Mouse (Mus musculus): ENCODE results near the gene Resp18. TPM values are rescaled to one million over a fixed set of nuclear protein-coding genes. Genes with fewer than 3 reads are reported as not detected.

Gene Resp18
- polyA plus RNA-seq, 1 experiment from 2014 or later = 51.0 TPM

- no peak overlapping the region for H3K4me3 ChIP-seq
- ATAC-seq (replicated peaks) = no peak
- no peak overlapping the region for H3K9ac ChIP-seq (replicated peaks)
- WGBS = 72% methylated on average over 4 of the region's 4 CpGs
- H3K27me3 ChIP-seq = 0 out of 2 replicates have a peak, but pooled peaks cover 5% of the 10 kb centered on the region
- H3K27ac ChIP-seq (replicated peaks) = no peak overlapping the region
- no peak overlapping the region for H3K4me2 ChIP-seq (replicated peaks)
- 0 out of 2 replicates have a peak, but pooled peaks cover 1% of the 10 kb centered on the region for H3K4me1 ChIP-seq
- no peaks in the 10 kb centered on the region for H3K36me3 ChIP-seq
- H3K9me3 ChIP-seq = no peaks in the 10 kb centered on the region
Observed at GRCm38 (mm10) chr1:75229158-75229557, 49.1 kb downstream of the Resp18 start.

- no peaks in the 10 kb centered on the region for H3K4me1 ChIP-seq
- WGBS = 74% methylated on average over 1 of the region's 1 CpGs
- H3K9me3 ChIP-seq = no peaks in the 10 kb centered on the region
- no peak for ATAC-seq (replicated peaks)
- H3K36me3 ChIP-seq = no peaks in the 10 kb centered on the region
- H3K9ac ChIP-seq (replicated peaks) = no peak overlapping the region
- H3K4me2 ChIP-seq (replicated peaks) = no peak overlapping the region
- no peak overlapping the region for H3K27ac ChIP-seq (replicated peaks)
- H3K27me3 ChIP-seq = 0 out of 2 replicates have a peak, but pooled peaks cover 5% of the 10 kb centered on the region
- H3K4me3 ChIP-seq = no peak overlapping the region
Observed at GRCm38 (mm10) chr1:75227653-75228052, 50.6 kb downstream of the Resp18 start.

- no peaks in the 10 kb centered on the region for H3K36me3 ChIP-seq
- no peak for ATAC-seq (replicated peaks)
- 73% methylated on average over 2 of the region's 2 CpGs for WGBS
- H3K4me3 ChIP-seq = no peak overlapping the region
- no peak overlapping the region for H3K27ac ChIP-seq (replicated peaks)
- no peak overlapping the region for H3K4me2 ChIP-seq (replicated peaks)
- H3K9ac ChIP-seq (replicated peaks) = no peak overlapping the region
- peaks cover 8% of the 10 kb centered on the region for H3K27me3 ChIP-seq
- no peaks in the 10 kb centered on the region for H3K9me3 ChIP-seq
- H3K4me1 ChIP-seq = no peaks in the 10 kb centered on the region
Observed at GRCm38 (mm10) chr1:75226138-75226537, 52.1 kb downstream of the Resp18 start.

- Histone ChIP-seq H3K4me2 (replicated peaks) (no peak overlapping the region), H3K9ac (replicated peaks) (no peak overlapping the region), H3K4me3 (no peak overlapping the region), H3K27ac (replicated peaks) (no peak overlapping the region), H3K27me3 (peaks cover 15% of the 10 kb centered on the region), H3K9me3 (no peaks in the 10 kb centered on the region), H3K4me1 (no peaks in the 10 kb centered on the region), H3K36me3 (no peaks in the 10 kb centered on the region)
- no peak for ATAC-seq (replicated peaks)
- 50% methylated on average over 3 of the region's 3 CpGs for WGBS
Observed at GRCm38 (mm10) chr1:75225473-75225872, 52.7 kb downstream of the Resp18 start.

- H3K9ac ChIP-seq (replicated peaks) = no peak overlapping the region
- peaks cover 30% of the 10 kb centered on the region for H3K27me3 ChIP-seq
- no peak overlapping the region for H3K4me3 ChIP-seq
- 70% methylated on average over 6 of the region's 6 CpGs for WGBS
- H3K4me1 ChIP-seq = peaks cover 11% of the 10 kb centered on the region
- H3K9me3 ChIP-seq = no peaks in the 10 kb centered on the region
- no peak overlapping the region for H3K27ac ChIP-seq (replicated peaks)
- no peaks in the 10 kb centered on the region for H3K36me3 ChIP-seq
- ATAC-seq (replicated peaks) = no peak
- no peak overlapping the region for H3K4me2 ChIP-seq (replicated peaks)
Observed at GRCm38 (mm10) chr1:75223532-75223931, 54.7 kb downstream of the Resp18 start.

GRCm38 (mm10) chr1:75222926-75223325 lies 55.3 kb downstream of the Resp18 start:
- Histone ChIP-seq H3K36me3 (no peaks in the 10 kb centered on the region), H3K4me3 (no peak overlapping the region), H3K9ac (replicated peaks) (no peak overlapping the region), H3K9me3 (no peaks in the 10 kb centered on the region), H3K27me3 (peaks cover 35% of the 10 kb centered on the region), H3K4me1 (peaks cover 17% of the 10 kb centered on the region), H3K4me2 (replicated peaks) (no peak overlapping the region), H3K27ac (replicated peaks) (no peak overlapping the region)
- 78% methylated on average over 6 of the region's 6 CpGs for WGBS
- no peak for ATAC-seq (replicated peaks)

Other genes with a start within 250 kb of the Resp18 start
- gene Nhej1, start 153.2 kb downstream of the Resp18 start, polyA plus RNA-seq (2015; fragmentation: Nextera tagmentation; extraction: Ambion mirVana) = 7.0 and 7.7 TPM in 2 replicates
- gene Slc23a3, start 144.5 kb downstream of the Resp18 start, polyA plus RNA-seq (2015; fragmentation: Nextera tagmentation; extraction: Ambion mirVana) = not detected in 2 replicates
- 55.5 and 57.9 TPM in 2 replicates for gene Cnppd1, start 135.7 kb downstream of the Resp18 start, polyA plus RNA-seq (2015; fragmentation: Nextera tagmentation; extraction: Ambion mirVana)
- gene Retreg2, start 135.6 kb downstream of the Resp18 start, polyA plus RNA-seq (2015; fragmentation: Nextera tagmentation; extraction: Ambion mirVana) = 91.2 and 103 TPM in 2 replicates
- gene Zfand2b, start 109.8 kb downstream of the Resp18 start, polyA plus RNA-seq (2015; fragmentation: Nextera tagmentation; extraction: Ambion mirVana) = 40.4 and 42.9 TPM in 2 replicates
- 42.9 and 45.1 TPM in 2 replicates for gene Abcb6, start 98.0 kb downstream of the Resp18 start, polyA plus RNA-seq (2015; fragmentation: Nextera tagmentation; extraction: Ambion mirVana)
- 26.3 and 28.6 TPM in 2 replicates for gene Ankzf1, start 86.3 kb downstream of the Resp18 start, polyA plus RNA-seq (2015; fragmentation: Nextera tagmentation; extraction: Ambion mirVana)
- 40.0 and 40.4 TPM in 2 replicates for gene Atg9a, start 86.2 kb downstream of the Resp18 start, polyA plus RNA-seq (2015; fragmentation: Nextera tagmentation; extraction: Ambion mirVana)
- 19.6 and 20.0 TPM in 2 replicates for gene Glb1l, start 67.6 kb downstream of the Resp18 start, polyA plus RNA-seq (2015; fragmentation: Nextera tagmentation; extraction: Ambion mirVana)
- gene Stk16, start 67.6 kb downstream of the Resp18 start, polyA plus RNA-seq (2015; fragmentation: Nextera tagmentation; extraction: Ambion mirVana) = 145 and 147 TPM in 2 replicates
- 14.9 and 19.5 TPM in 2 replicates for gene Tuba4a, start 58.5 kb downstream of the Resp18 start, polyA plus RNA-seq (2015; fragmentation: Nextera tagmentation; extraction: Ambion mirVana)
- not detected in 2 replicates for gene A630095N17Rik, start 46.3 kb downstream of the Resp18 start, polyA plus RNA-seq (2015; fragmentation: Nextera tagmentation; extraction: Ambion mirVana)
- gene Dnajb2, start 42.0 kb downstream of the Resp18 start, polyA plus RNA-seq (2015; fragmentation: Nextera tagmentation; extraction: Ambion mirVana) = 53.0 and 54.0 TPM in 2 replicates
- 6.9 and 8.7 TPM in 2 replicates for gene Ptprn, start 13.9 kb downstream of the Resp18 start, polyA plus RNA-seq (2015; fragmentation: Nextera tagmentation; extraction: Ambion mirVana)
- 162 and 163 TPM in 2 replicates for gene Dnpep, start 39.6 kb upstream of the Resp18 start, polyA plus RNA-seq (2015; fragmentation: Nextera tagmentation; extraction: Ambion mirVana)
- gene Des, start 81.9 kb upstream of the Resp18 start, polyA plus RNA-seq (2015; fragmentation: Nextera tagmentation; extraction: Ambion mirVana) = 1.0 and 1.2 TPM in 2 replicates
- gene Speg, start 96.9 kb upstream of the Resp18 start, polyA plus RNA-seq (2015; fragmentation: Nextera tagmentation; extraction: Ambion mirVana) = 9.9 and 11.4 TPM in 2 replicates
- 62.3 and 77.8 TPM in 2 replicates for gene Gmppa, start 157.5 kb upstream of the Resp18 start, polyA plus RNA-seq (2015; fragmentation: Nextera tagmentation; extraction: Ambion mirVana)
- gene Asic4, start 172.0 kb upstream of the Resp18 start, polyA plus RNA-seq (2015; fragmentation: Nextera tagmentation; extraction: Ambion mirVana) = 2.8 and 4.1 TPM in 2 replicates
- gene Chpf, start 200.9 kb upstream of the Resp18 start, polyA plus RNA-seq (2015; fragmentation: Nextera tagmentation; extraction: Ambion mirVana) = 28.9 and 29.2 TPM in 2 replicates
- 53.4 and 55.4 TPM in 2 replicates for gene Tmem198, start 201.1 kb upstream of the Resp18 start, polyA plus RNA-seq (2015; fragmentation: Nextera tagmentation; extraction: Ambion mirVana)
- 21.7 and 21.9 TPM in 2 replicates for gene Obsl1, start 228.0 kb upstream of the Resp18 start, polyA plus RNA-seq (2015; fragmentation: Nextera tagmentation; extraction: Ambion mirVana)
- gene Inha, start 228.7 kb upstream of the Resp18 start, polyA plus RNA-seq (2015; fragmentation: Nextera tagmentation; extraction: Ambion mirVana) = 13.8 and 15.0 TPM in 2 replicates
- 19.6 and 20.1 TPM in 2 replicates for gene Stk11ip, start 243.1 kb upstream of the Resp18 start, polyA plus RNA-seq (2015; fragmentation: Nextera tagmentation; extraction: Ambion mirVana)